Mouse (Mus musculus): ENCODE results near the gene S100pbp.

Gene S100pbp

DNA sequence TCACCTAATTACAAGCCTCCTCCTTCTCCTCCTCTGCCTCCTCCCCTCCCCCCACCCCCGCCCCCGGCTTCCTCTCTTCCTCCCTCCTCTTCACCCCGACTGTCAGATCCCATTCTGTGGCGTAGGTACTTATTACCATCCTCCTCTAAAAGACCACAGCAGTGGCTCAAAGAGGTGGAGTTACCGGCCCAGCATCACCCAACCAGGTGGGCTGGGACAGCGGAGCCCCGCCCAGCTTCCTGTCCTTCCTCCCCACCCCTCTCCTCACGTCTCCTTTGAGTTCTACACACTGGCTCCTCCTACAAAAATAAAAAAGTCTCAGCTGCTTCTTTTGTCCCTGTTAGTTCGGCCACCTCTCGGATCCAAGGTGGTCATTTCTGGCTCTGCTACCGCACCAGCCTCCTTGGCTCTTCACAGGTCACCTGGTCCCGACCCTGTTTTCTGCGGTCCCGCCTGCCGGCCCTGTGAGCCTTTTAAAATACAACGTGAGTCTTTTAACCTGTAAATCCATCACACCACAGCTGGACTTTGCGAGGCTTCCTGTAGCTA is 58.7 kb downstream of the S100pbp start:
- DNase-seq (ENCODE audit: low read depth, low spot score): peak; percentile 90

GRCm38 (mm10) chr4:129130149-129130548 is 59.4 kb downstream of the S100pbp start:
- DNase-seq (ENCODE audit: low read depth, low spot score): peak; percentile 83

DNA sequence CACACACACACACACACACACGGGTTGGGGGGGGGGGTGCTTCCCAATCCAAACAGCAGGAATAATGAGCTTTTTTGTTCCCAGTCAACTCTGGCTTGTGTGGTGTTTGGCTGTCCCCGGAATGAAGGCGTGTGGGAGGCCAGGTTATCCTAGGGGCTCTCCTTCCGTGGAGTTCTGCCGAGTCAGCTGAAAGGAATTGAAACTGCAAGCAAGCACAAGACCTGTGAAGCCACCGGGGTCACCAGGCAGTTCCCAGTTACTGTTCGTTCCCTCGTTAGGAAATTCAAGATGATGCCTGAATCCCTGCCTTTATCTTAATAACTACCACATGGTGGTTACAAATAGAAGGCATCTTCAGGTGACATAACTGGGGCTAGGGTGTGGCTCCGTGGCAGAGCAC is 60.1 kb downstream of the S100pbp start:
- no peak for DNase-seq (ENCODE audit: low read depth, low spot score)

GRCm38 (mm10) chr4:129128582-129129338 is 60.8 kb downstream of the S100pbp start:
- DNase-seq (ENCODE audit: low read depth, low spot score): no peak

GRCm38 (mm10) chr4:129125736-129126451 is 63.6 kb downstream of the S100pbp start:
- no peak for DNase-seq (ENCODE audit: low read depth, low spot score)

DNA sequence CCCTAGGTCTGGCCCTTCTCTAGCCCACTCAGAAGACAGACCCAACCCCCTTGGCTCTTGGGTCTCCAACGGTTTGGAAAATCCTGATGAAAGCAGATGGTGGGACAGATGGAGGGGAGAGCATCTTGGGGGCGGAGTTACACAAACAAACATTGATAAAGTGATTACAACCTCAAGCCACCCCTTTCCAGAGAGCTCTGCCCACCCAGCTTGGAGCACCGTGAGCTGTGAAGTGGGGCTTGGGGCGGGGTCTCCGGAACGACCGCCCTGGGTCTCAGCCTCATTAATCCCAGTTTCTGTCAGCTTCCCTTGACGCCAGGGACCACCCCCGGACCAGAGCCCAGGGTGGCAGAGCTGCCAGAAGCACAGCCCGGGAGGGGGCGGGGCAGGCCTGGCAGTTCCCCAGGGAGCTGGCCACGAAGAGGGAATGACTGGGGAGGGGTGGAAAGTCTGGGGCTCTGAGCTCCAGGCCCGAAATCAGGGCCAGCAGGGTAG is 64.8 kb downstream of the S100pbp start:
- no peak for DNase-seq (ENCODE audit: low read depth, low spot score)

DNA sequence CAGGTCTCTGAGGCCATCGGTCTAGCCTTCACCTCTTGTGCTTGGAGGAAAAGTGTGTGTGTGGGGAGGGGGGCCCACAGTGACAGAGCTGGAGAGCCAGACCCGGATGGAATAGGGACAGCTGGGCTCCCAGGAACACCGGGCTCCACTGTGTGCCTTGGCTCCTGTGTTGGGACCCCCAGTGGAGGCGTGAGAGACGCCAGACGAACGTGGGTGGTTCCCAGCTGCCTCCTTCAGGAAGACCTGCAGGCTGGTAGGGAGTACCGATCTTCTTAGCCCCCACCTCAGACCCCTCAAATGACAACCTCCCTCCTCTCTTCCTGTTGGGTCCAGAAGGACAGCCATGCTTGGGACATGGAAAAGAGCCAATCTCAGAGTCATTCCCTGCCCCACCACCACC is 66.8 kb downstream of the S100pbp start:
- no peak for DNase-seq (ENCODE audit: low read depth, low spot score)

- DNase-seq (ENCODE audit: low read depth, low spot score): peak; percentile 14
Observed at GRCm38 (mm10) chr4:129122107-129122506, 67.4 kb downstream of the S100pbp start.

DNA sequence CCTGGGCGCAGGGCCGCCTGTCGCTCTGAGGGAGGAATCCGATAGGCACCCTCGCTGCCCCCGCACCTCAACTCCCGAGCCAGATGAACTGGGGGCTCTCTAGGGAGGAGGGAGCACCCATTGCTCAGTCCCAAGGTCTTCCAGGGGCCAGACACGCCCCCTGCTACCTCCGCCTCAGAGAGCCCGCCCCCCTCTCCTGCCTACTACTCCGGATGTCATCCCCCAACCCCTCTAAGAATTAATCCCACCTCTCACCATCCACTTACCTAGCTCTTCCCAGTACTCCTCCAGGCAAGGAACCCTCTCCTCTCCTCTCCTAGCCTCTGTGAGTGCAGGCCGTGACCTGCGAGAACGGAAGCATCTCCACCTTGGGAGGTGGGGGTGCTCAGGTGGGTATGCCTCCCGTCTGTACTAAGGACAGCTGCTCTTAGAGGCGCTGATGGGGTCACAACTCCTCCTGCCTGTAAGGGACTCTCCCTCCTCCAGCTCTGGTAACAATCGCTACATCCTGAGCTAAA is 67.9 kb downstream of the S100pbp start, which contains the start of gene Hpca:
Gene Hpca (minus strand): TSS at position 468 of the 518 bp plus-strand sequence.
- peak; percentile 11 for DNase-seq (ENCODE audit: low read depth, low spot score)

DNA sequence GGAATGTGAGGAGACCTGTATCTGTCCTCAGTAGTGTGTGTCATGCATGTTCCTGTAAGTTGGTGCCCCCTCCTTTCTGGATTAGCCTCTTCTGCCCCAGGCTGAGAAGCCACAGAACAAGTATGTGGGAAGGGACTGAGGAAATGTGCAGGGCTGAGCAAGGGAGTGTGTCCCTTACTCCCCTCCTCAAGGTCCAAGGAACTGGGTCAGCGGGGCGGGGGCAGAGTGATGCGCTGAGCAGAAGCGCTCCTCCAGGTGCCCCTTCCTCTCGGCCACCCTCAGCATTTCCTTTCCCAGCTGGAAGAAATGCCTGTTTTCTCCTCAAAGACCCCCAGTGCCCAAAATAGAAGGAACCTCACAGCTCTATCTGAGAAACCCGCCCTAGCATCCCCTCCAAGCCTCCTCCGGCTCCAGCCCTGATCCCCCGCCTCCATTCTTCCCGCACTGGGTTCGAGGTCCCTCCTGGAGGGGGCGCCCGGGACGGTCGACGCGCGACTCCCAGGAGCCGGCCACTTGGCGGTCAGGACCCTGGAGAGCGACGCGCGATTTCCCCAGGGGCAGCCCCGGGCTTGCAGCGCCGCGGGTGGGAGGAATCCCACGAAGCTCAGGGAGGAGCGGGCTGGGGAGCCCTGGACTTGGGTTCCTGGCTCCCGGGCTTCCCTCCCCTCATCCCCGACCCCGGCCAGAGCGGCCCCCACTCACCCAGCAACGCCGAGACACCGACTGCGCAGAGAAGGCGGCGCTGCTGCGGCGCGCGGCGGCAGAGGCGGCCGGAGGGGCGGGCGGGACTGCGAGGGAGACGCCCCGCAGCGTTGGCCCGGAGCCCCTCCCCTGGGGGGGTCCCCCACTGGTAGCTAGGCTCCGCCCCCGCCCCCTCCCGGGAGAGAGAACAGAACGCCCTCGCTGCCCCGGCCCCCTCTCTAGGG is 68.7 kb downstream of the S100pbp start:
- peak; percentile 80 for DNase-seq (ENCODE audit: low read depth, low spot score)

DNA sequence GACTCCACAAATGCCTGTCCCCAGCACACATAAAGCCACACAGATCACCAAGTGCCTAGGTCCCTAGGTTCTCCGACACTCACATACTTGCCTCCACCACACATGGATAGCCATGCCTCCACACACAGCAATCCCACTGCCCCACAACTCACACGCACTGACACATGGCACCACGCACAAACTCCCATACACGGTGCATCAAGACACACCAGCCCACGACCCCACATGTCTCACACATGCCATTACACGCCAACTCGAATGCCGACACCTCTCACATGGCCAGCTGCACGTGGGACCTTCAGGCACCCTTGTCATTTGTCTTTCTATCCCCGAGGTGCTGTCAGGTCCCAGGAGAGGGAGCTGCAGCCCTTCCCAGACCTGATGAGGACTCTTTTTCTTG is 69.8 kb downstream of the S100pbp start:
- DNase-seq (ENCODE audit: low read depth, low spot score): no peak

DNA sequence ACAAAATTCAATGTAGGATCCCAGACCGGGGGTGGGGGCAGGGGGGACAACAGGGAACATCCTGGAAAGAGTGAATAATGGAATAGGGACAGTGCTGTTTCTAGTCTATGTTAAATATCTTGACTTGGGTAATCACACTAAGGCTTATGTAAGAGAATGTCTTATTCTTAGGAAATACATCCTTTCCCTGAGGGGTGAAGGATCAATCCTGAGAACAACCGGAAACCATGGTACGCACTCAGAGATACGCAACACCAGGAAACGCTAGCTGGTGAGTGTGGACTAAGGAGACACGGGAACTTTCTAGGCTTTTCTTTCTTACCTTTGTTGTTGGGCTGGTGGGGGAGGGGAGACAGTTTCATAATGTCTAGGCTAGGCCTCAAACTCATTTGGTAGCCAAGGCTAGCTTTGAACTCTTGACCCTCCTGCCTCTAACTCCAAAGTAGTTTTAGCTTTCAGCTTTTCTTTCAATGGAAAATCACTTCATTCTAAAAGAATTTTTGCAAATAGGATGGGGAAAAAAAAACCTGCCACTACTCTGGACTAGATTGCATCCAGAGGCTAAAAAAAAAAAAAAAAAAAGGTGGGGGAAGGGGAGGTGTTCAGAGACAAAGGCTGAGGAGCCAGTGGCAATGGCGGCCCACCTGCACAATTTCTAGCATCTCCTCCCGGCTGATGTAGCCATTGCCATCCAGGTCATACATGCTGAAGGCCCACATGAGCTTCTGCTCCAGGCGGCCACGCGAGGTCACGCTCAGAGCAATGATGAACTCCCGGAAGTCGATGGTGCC is 71.6 kb downstream of the S100pbp start:
- DNase-seq (ENCODE audit: low read depth, low spot score): no peak

DNA sequence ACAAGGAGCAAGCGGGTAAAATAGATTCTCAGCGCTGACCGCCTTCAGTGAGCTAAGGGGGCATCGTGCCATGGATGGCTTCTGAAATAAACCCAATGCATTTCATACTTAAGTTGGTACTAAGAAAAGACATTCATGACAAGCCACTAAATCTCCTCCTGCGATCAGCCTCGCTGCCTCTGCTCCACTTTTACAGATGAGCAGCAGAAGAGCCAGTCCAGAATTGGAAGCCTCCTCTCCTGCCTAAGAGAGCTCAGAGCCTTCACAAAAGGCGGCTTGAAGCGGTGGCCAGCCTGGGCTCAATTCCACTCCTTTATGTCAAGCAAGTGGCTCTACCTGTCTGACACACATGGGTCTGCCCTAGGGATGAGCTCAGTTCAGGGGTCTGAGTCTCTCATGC is 72.8 kb downstream of the S100pbp start:
- no peak for DNase-seq (ENCODE audit: low read depth, low spot score)

GRCm38 (mm10) chr4:129113083-129113988 is 76.2 kb downstream of the S100pbp start:
- peak; percentile 77 for DNase-seq (ENCODE audit: low read depth, low spot score)

- no peak for DNase-seq (ENCODE audit: low read depth, low spot score)
Observed at GRCm38 (mm10) chr4:129112231-129112630, 77.3 kb downstream of the S100pbp start.

DNA sequence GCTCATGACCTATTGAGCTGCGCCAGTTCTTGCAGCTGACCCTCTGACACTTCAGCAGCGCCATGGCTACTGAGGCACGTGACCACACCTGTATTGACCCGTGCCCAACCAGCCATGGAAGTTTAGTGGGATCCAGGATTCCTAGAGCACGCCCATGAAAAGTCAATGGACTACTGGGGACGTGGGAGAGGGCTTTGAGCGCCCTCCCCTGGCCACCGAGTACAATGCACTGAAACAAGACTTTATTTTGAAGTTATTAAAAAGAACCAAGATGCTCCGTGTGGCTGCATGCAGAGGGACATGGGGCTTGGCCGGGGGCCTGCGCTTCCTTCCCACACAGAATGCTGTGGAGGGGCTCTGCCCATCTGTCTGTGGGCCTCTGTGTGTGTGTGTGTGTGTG is 78.2 kb downstream of the S100pbp start:
- DNase-seq (ENCODE audit: low read depth, low spot score): no peak

DNA sequence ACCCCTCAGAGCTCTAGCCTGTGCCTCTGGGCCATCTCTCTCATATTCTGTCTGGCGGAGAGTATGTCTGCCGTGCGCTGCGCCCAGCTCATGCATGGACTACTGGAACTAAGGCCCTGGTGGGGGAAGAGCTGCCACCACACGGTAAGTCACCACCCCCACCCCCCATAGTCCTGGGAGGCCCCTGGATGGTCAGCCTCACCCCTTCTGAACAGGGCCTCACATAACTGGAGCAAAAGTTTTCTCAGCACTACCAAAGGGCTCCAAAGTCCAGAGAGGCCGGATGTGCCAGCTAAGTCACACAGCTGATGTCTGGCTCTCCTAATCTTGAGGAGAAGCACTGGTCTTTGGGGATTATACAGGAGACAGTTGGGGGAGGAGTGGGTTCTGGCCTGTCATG is 78.7 kb downstream of the S100pbp start:
- DNase-seq (ENCODE audit: low read depth, low spot score): no peak

DNA sequence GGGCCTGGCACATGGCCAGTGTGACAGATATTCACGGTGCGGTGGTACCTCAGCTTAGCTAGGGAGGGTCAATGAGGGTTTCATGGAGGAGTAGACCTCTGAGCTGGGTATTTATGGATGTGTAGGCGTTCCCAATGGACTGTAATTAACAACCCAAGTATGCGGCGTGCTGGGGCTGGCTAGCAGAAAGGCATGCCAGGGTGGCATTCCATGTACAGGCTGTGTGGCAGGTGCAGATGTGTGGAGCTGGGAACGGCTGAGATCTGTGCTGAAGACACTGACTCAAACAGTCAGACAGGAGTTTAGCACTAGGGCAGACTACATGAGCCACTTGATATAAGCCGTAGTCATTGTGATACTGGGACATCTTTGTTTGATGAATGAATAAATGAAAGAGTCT is 80.9 kb downstream of the S100pbp start:
- DNase-seq (ENCODE audit: low read depth, low spot score): no peak

- no peak for DNase-seq (ENCODE audit: low read depth, low spot score)
Observed at GRCm38 (mm10) chr4:129107348-129107899, 82.1 kb downstream of the S100pbp start.
